Mouse (Mus musculus): ENCODE data around the gene Klra4.
"Not testable (repeated sequence)": the region's sequence is repeated elsewhere in the genome, so short reads cannot be mapped to it uniquely, and the experiment has no call there.

Gene Klra4

DNA sequence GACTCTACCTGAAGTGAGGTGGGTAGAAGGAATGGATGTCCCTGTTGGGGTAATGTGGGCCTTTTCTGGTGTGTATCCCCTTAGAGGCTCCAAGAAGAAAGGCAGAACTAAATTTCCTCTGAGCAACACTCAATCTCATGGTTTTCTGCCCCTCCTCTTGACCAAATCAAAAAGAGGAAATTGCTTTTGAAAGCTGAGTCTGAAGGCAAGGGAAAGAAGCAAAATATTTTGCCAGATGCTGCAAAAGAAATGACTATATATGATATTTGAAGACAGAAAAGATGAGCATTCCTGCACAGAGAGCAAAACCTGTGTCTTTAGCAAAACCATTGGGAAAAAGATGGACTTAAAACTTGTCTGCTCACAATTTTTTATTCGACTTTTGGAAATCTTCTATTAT lies at the start of gene Klra4:
Gene Klra4, minus strand, starts transcription at position 101 of the 400 bp plus-strand sequence.
- DNase-seq: not testable (repeated sequence)

DNA sequence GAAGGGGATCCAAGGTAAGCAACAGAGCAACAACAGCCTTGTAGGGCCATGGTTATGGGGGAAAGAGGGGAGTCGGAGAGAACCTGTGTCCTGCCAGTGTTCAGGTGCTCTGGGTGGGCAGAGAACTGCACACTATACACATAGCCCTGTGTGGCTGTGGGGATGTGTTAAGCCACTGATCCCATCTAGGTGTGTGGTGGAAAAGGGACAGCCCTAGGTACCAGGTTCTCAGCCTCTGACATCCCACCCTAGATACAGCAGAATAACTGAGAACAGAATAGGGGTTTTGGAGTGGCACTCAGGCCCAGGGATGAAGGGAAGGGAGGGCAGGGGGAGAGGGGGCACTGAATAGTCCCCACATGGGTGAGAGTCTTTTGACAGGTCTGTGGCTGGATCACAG lies 43.4 kb upstream of the Klra4 start:
- no peak for DNase-seq

DNA sequence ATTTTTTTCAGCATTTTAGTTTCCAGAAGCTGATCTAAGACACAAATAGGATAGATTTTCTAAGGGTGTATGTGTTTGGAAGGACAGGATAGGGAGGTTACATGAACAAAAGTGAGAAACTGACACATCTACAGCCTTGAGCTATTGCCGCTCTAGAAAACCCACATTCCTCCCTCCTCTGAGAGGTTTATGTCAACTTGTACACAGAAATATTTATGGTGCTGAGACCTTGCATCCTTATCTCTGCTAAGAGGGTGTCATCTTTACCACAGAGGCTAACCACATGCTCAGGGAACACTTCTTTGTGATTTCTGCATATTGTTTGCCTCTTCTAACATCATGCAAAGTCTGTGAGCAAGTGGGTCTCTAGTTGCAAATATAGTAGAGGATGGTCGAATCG lies 35.7 kb upstream of the Klra4 start:
- DNase-seq: not testable (repeated sequence)

GRCm38 (mm10) chr6:130092336-130092948 lies 25.4 kb upstream of the Klra4 start:
- DNase-seq: no peak

DNA sequence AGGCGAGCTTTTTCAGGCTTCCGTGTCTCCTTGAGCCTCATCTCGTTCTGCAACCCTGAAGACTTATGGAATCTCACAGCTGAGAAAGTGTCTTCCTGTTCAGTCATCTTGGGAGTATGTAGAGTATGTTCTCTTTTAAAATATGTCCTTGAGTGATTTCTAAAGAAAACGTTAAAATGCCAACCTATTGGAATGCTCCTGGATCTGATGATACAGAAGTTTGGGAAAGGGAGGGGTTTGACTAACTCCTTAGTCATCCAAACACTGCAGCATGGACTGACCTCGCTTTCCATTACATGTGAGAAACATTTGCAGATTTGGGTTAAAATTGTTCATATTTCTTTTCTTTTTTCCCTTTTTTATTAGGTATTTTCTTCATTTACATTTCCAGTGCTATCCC lies 1.9 kb downstream of the Klra4 start:
- DNase-seq: no peak

- not testable (repeated sequence) for DNase-seq
Observed at GRCm38 (mm10) chr6:130035146-130035545, 31.9 kb downstream of the Klra4 start.

- not testable (repeated sequence) for DNase-seq
Observed at GRCm38 (mm10) chr6:130031493-130032089, 35.5 kb downstream of the Klra4 start.

- DNase-seq: no peak
Observed at GRCm38 (mm10) chr6:130026854-130027253, 40.2 kb downstream of the Klra4 start, which contains the start of gene Klra6. TSS of gene Klra6 (minus strand) at chr6:130026954.

All from kidney, adult 11 months (tissue).